Mouse (Mus musculus) lung, postnatal 14 days (tissue): ENCODE results near the gene Bcl2l14.
A peak's percentile ranks its signal among the peaks of the same experiment; 100 is the strongest.

Experiments used
- DNase-seq: peaks from one replicate; pipeline ENCODE4 v3.0.0; 2021

Gene Bcl2l14

DNA sequence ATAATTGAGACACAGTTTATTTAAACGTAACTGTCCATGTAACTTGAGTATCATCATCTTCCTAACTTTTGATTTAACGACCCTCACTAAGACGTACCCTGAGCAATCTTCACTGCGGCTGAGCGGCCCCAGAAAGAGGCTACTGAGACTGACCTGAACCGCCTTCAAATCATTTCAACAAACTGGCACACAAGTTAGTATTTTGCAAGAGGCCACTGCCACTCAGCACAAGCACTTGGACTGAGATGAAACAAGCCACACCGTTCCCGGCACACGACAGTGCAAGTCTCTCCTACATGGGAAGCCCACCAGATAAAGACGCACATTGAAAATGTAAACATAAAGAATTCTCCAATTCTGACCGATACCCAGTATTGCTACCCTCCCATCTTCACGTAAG lies 52.3 kb downstream of the Bcl2l14 start:
- peak; percentile 22 for DNase-seq

DNA sequence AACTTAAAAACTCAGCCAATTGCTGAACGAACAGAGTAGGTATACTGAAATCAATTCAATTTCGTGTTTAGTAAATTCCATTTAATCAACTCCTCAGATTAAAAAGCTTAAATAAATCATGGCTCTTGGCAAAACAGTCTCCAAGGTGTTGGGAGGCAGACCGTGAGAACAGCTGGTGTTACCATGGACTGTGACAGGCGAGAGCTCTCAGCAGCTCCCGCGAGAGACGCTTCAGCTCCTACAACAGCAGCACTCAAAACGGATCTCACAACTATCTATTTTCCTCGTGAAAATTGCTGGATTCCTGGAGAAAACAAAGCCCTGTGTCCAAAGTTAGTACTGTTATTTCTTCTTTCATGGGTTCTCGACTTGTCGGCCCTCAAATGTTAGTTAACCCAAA lies 53.8 kb downstream of the Bcl2l14 start:
- no peak for DNase-seq

GRCm38 (mm10) chr6:134450661-134451119 lies 54.6 kb downstream of the Bcl2l14 start:
- DNase-seq, result no peak

DNA sequence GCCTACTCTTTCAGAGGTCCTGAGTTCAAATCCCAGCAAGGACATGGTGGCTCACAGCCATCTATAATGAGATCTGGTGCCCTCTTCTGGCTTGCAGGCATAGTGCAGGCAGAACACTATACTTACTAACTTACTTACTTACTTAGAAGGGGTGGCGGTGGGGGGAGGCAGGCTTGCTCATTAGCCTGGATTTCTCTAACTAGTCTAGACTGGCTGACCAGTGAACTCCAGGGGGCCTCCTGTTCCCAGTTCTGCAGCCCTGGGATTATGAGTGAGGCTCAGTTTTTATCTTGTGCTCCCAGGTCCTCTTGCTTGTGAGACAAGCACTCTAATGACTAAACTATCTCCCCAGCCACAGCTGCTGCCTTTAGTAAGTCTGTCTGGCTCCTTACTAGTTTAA lies 58.0 kb downstream of the Bcl2l14 start:
- peak; percentile 43 for DNase-seq

GRCm38 (mm10) chr6:134458376-134458775 lies 62.3 kb downstream of the Bcl2l14 start:
- DNase-seq, result no peak

DNA sequence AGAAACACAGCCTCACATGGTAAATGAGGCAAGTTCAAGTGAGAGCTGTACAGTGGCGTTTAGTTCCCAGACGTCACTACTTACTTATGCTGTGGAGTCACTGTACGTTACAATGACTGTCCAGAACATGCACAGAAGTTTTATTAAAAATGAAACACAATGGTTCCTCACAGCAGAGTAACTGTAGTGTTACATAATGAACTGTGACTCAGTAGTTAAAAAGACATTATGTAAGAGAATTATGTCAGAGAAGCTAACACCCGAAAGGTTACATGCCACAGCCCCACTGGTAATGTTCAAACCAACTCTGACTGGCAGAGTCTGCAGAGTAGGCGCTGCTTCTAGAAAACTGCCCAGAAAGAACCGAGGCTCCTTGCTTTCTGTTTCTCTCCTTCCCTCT lies 65.1 kb downstream of the Bcl2l14 start:
- DNase-seq, result no peak

DNA sequence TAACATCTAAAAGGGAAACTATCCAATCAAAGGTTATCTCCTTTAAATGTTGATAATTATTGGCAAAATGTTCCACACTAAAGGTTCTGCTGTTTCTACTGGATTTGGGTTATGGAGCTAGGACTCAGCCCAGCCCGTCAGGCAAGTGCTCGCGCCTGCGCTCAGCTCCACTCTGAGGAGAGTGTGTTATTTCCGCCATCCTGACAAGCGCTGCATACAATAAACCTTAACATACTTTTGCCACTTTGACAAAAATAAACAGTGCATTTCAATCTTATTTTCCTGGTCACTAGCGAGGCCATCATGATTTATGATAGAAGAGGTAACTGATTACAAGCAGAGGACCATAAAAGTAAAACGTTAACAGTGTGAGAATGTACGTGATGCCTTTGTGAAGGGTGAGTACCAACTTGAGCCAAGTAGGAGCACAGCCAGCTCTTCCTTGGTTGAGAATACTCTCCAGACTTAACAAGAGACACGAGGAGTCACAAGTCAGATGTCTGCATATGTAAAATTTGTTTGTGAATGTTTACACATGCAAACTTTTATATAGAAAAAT lies 70.6 kb downstream of the Bcl2l14 start:
- no peak for DNase-seq

DNA sequence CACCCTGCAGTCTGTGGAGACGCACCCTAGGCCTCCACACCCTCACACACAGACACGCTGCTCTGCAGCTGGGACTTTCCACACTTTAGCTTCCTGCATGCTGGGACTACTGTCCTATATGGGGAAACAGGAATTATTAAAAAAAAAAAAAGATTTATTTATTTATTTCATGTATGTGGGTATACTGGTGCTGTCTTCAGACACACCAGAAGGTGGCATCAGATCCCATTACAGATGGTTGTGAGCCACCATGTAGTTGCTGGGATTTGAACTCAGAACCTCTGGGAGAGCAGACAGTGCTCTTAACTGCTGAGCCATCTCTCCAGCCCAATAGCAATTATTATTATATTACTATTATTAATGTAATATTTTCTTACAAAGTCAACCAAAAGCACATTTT lies 73.2 kb downstream of the Bcl2l14 start:
- no peak for DNase-seq

DNA sequence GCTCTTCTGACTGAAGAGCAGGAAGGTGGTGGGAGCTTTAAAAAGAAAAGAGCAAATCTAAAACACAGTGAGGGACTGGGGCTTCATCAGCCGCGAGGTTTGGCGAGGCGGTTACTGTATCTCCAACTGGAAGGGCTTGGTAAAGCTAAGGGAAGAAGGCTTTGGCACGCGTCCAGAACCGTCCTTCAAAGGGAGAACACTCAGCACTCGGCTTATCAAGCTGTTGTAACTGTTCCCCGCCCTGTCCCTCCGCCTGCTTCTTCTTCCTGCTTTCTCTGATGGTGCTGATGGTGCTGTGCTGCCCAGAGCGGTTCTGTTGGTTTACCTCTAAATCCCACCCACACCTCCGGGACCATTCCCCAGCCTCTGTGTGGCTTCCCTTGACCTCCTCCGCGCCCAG lies 74.7 kb downstream of the Bcl2l14 start:
- peak; percentile 84 for DNase-seq

DNA sequence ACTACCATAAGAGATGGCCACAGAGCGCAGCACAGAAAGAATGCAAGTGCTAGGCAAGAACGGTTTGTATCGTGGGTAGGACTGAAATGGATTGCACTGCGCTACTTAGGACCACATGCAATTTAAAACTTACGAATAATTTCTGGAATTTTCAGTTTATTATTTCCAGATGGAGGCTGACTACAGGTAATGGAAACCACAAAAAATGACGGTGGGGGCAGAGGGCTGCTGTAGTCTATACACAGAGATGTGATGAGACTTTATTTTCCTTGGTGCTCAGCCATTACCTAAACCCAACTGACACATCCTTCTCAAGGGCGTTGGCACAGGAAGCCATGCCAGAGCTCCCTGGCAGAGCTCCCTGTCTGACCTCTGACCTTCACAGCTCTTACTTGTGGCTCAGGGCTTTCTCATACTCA lies 77.0 kb downstream of the Bcl2l14 start:
- DNase-seq, result no peak

DNA sequence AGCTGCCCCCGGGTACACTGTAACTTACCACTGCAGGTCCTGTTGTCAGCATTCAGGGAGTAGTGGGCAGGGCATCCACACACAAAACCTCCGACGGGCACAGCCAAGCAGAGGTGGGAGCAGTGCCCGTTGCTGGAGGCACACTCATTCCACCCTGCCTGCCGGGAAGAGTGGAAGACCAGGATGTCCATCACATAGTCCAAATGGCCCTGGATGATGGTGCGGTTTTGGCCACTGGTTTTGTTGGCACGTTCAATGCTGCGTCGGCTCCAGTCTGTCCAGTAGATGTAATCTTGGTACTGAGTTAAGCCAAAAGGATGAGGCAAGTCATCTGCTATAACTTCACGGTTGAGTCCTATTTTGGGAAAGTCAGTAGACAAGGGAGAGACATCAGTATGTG lies 83.4 kb downstream of the Bcl2l14 start:
- DNase-seq, result no peak

DNA sequence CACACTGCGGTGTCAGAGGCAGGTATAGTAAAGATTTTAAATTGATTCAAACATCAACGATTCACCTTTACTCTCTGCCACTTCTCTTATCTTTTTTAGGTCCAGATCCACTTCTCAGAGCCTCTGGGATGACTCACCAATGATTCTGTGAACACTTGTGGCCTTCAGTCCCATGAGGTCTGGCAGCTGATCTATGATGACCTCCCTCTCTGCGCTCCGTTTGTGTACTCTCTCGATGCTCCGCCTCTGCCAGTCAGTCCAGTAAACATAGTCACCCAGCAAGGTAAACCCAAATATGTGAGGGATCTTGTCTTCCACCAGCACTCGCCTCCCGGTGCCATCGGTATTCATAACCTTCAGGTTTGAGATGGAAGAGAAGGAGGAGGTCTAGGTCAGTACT lies 90.2 kb downstream of the Bcl2l14 start:
- DNase-seq, result no peak
